Mouse (Mus musculus) stomach, embryonic 14.5 days (tissue): ENCODE results near the gene Pafah1b3. TPM values are rescaled to one million over a fixed set of nuclear protein-coding genes. Genes with fewer than 3 reads are reported as not detected.

Experiments used
- ATAC-seq: fragments of 200-750 bp; cut with Nextera tagmentation; 2 replicates; pipeline ENCODE4 v1.8.0; 2017; ENCODE audit warnings: low read depth, moderate TSS enrichment; ENCODE audit not compliant: insufficient number of reproducible peaks, insufficient read depth, low FRiP score
- H3K27ac ChIP-seq: fragments of 300-500 bp; sonication (generic); 2 replicates; pipeline ENCODE4 v1.5.1; 2014; ENCODE audit warnings: mild to moderate bottlenecking, low read length, moderate library complexity, mixed read lengths
- H3K27me3 ChIP-seq: fragments of 300-500 bp; sonication (generic); 2 replicates; pipeline ENCODE4 v1.6.1; 2014; ENCODE audit warnings: low read length, control low read depth, mixed read lengths; ENCODE audit not compliant: control insufficient read depth, insufficient read depth
- H3K36me3 ChIP-seq: fragments of 300-500 bp; sonication (generic); 2 replicates; pipeline ENCODE4 v1.6.1; 2014; ENCODE audit warnings: mild to moderate bottlenecking, control low read depth, low read length, moderate library complexity, mixed read lengths; ENCODE audit not compliant: control insufficient read depth, insufficient read depth
- H3K4me1 ChIP-seq: fragments of 300-500 bp; sonication (generic); 2 replicates; pipeline ENCODE4 v1.6.1; 2014; ENCODE audit warnings: low read length, control low read depth, mixed read lengths; ENCODE audit not compliant: control insufficient read depth, insufficient read depth
- H3K4me2 ChIP-seq: fragments of 300-500 bp; sonication (generic); replicated peaks from 2 replicates; pipeline ENCODE4 v1.6.1; 2014; ENCODE audit warnings: low read depth, low read length, control low read depth
- H3K4me3 ChIP-seq: fragments of 300-500 bp; sonication (generic); 2 replicates; pipeline ENCODE4 v1.5.1; 2014; ENCODE audit warnings: low read depth, low read length, control low read depth
- H3K9ac ChIP-seq: fragments of 300-500 bp; sonication (generic); replicated peaks from 2 replicates; pipeline ENCODE4 v1.6.1; 2014; ENCODE audit warnings: low read depth, mild to moderate bottlenecking, control low read depth, low read length, moderate library complexity, mixed read lengths
- H3K9me3 ChIP-seq: fragments of 300-500 bp; sonication (generic); 2 replicates; pipeline ENCODE4 v1.6.1; 2016; ENCODE audit warnings: low read depth, low read length, control low read depth; ENCODE audit not compliant: control insufficient read depth
- WGBS: fragments of 180-500 bp; shearing (Covaris S2); extraction: QIAGEN DNeasy Blood & Tissue Kit; methylation state at CpG from one replicate; pipeline ENCODE4 v1.1.7; 2014; 5-methylcytosine and 5-hydroxymethylcytosine counted together
- polyA plus RNA-seq: library from polyadenylated mRNA; unstranded; fragments of >200 nt; fragmentation: Nextera tagmentation; extraction: Ambion mirVana; gene quantifications from 2 replicates; pipeline ENCODE4 v1.2.1, GENCODE M21; 2014

Pafah1b3 gene
- polyA plus RNA-seq, 1 experiment from 2014 or later, result 284 TPM

DNA sequence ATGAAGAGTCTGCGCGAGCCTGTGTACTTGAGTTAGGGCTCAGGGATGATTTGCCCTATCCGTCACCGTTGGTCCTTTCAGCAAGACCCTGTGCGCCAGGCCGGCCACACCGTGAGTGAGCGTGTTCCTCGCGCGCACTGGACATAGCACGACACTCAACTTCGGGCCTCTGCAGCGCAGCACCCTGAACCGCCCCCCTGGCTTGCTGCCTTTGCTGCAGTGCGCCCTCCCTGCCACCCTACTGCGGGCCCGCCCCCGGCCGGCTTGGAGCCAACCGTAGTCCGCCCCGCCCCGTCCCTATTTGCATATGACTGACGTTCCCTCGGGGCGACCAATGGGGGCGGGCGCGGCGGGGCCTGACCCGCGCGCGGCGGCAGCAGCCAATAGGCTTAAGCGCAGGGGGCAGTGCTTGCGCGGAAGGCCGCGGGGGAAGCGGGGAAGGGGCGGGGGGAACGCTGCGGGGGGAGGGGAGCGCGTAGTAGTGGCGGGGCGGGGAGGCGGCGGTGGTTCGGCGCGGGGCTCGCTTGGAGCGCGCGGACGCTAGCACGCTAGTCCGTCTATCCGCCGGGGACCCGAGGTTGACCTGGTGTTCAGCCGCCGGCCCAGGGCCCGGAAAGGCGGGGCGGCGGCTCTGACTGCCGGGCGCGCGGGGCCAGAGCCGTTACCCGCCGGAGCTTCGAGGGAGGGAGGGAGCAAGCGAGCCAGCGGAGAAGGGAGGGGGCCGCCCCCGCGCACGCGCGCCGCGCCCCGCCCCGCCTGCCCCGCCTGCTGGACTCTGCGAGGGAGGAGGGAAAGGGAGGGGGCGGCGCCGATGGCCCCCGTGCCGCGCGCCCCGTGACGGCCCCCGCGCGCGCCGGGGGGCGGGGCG lies 15.8 kb downstream of the Pafah1b3 start:
- H3K4me1 ChIP-seq, result peaks cover 50% of the 10 kb centered on the region
- ATAC-seq, result peak; percentile 78
- 2% methylated on average over 70 of the region's 108 CpGs for WGBS

DNA sequence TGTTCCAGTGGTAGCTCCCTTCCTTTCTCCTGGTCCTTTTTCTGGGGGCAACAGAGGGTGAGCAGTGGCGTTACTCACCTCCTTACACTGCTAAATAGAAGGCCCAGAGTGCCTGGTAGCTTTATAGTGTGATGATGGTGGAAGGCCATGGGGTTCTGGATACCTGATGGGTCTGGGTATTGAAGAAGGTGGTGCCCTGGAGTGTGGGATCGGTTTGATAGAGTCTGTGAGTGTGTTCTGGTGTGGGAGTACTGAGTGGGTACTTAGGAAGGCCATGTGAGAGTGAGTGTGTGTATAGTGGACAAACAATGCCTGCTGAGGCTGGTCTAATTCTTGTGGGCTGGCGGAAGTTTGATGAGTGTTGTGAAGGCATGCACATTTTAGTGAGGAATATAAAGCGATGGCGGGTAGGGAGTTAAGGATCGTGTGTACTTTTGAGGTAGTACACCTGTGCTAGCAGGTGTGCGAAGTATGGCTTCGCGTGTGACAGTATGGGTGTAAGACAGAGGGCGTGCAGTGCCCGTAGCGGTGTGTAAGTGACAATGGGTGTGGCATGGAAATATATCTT lies 16.5 kb downstream of the Pafah1b3 start:
- Histone ChIP-seq H3K4me3 (peak overlapping the region; percentile 86), H3K4me1 (peaks cover 55% of the 10 kb centered on the region), H3K27me3 (no peaks in the 10 kb centered on the region), H3K9ac (peak overlapping the region; percentile 22; the same call in 1 of the 2 replicates), H3K9me3 (no peaks in the 10 kb centered on the region), H3K27ac (peak overlapping the region; percentile 99), H3K4me2 (peak overlapping the region; percentile 71), H3K36me3 (peaks cover 18% of the 10 kb centered on the region)
- 0 out of 2 replicates have a peak, but pooled peaks have one; percentile 0 for ATAC-seq
- WGBS, result 10% methylated on average over 12 of the region's 12 CpGs

More for the DNA sequence above, 15.8 kb downstream of the Pafah1b3 start:
- Histone ChIP-seq H3K9me3 (no peaks in the 10 kb centered on the region), H3K9ac (peak overlapping the region; percentile 59), H3K27ac (peak overlapping the region; percentile 99), H3K27me3 (no peaks in the 10 kb centered on the region), H3K4me2 (peak overlapping the region; percentile 82), H3K4me3 (peak overlapping the region; percentile 86), H3K36me3 (peaks cover 25% of the 10 kb centered on the region)

DNA sequence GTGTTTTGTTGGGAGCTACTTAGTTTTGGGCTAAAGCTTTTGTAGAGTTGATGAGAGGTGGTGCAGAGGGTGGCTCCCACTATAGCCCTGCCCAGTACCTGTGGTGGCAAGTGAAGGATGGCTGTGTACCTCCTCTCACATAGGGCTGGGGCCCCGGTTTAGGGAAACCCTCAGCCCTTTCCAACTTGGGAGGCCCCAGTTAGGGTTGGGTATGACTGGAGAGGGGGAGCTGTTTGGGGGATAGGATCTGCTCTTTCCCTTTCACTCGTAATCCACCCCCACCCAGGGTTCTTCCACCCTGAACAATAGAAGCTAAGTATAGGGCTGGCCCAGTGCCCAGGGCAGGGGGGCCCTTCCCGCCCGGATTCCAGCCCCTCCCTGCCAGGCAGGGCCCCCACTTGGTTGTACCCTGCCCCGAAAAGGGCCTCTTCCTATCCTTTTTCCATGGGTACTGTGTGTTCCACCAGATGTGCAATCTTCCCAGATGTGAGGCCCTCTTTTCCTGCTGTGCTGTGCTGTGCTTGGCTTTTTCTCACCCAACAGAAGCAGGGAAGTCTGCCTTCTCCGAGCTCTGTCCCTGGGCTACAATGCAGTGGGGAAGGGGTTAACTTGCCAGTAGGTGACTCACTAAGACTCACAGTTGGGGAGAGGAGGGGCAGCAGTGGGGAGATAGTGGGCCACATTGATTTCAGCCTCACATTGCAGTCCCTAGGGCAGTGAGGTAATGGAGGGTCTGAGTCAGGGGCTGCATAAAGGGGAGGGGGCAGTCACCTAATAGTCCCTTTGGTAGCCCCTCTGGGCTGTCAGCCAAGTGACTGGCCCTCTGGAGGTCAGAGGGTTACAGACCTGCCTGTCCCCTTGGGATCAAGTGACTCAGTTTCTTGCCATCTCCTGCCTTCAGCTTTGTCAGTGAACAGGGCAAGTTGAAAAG lies 17.7 kb downstream of the Pafah1b3 start:
- Histone ChIP-seq H3K4me3 (peak overlapping the region; percentile 86), H3K36me3 (peaks cover 6% of the 10 kb centered on the region), H3K4me1 (peaks cover 65% of the 10 kb centered on the region), H3K9ac (peak overlapping the region; percentile 68), H3K4me2 (peak overlapping the region; percentile 71), H3K27me3 (no peaks in the 10 kb centered on the region), H3K27ac (peak overlapping the region; percentile 99), H3K9me3 (no peaks in the 10 kb centered on the region)
- 0% methylated on average over 6 of the region's 6 CpGs for WGBS
- ATAC-seq, result peak; percentile 31

DNA sequence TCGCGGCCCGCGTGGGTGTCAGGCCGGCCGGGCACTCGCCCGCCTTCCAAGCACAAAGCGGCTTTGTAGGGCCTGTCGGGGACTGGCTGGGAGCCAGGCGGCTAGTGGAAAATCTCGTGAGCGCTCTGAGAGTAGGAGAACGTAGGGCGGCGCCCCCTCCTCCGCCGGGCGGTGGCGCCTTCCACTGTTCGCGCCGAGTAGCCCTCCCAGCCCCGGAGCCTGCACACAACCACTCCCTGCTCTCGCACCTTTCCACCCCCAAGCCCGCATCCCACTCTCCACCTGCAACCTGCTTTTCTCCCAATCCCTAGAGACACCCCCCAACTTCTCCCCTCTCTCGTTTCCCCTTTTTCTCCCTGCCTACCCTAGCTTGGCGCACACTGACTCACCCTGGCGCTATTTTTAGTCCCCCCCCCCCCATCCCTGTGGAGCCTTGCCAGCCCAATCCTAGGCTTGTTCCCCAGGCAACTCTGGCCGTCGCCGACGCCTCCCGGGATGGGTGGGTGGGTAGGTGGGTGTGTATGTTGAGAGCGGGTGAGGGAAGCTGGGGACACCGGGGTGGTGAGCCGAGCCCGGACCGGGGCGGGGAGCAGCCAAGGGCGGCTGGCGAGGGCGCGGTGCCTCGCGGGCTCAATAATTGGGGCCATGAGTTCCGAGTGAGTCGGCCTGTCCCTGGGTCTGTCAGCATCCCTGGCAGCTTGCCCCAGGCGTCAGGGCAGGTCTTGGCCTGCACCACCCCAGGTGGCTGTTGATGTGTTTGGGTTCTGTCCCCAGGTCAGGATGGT lies 18.5 kb downstream of the Pafah1b3 start:
- Histone ChIP-seq H3K36me3 (no peaks in the 10 kb centered on the region; the same call in 1 of the 2 replicates), H3K9ac (peak overlapping the region; percentile 68), H3K4me1 (peaks cover 61% of the 10 kb centered on the region), H3K27ac (peak overlapping the region; percentile 99), H3K9me3 (no peaks in the 10 kb centered on the region), H3K4me3 (peak overlapping the region; percentile 86), H3K4me2 (peak overlapping the region; percentile 71), H3K27me3 (no peaks in the 10 kb centered on the region)
- ATAC-seq, result peak; percentile 47
- WGBS, result under 1% methylated on average over 46 of the region's 49 CpGs

DNA sequence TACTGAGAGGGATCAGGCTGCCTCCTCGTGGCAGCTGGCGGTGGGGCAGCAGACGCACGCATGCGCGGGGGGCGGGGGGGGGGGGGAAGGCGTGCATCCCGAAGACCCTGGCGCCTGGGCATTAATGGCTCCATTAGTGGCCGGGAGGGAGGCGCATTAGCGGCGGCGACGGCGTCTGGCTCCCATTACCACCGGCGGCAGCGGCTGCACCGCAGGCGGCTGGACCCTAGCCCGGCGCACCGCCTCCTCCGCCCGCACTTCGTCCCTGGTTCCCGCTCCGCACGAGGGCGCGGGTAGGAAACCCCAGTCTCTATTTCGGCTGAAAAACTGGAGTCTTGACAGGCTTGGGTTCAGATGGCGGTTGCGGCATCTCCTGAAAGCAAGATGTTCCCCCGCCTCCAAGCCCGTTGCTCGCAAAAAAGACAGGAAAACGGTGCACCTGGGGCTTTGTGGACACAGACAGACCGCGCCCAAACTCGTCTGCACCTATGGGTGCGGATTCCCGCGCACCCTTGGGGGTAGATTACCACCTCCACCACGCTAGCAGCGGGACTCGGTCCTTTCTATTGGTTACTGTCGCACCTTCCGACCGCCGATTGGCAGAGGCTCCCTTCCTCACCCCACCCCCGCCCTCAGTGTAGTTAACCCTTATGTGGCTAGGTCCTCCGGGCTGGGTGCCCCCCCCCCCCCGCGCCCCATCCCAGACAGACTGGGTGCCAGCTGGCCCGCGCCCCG lies 19.3 kb downstream of the Pafah1b3 start:
- Histone ChIP-seq H3K36me3 (peaks cover 2% of the 10 kb centered on the region), H3K4me1 (peaks cover 53% of the 10 kb centered on the region), H3K9ac (peak overlapping the region; percentile 68), H3K4me2 (peak overlapping the region; percentile 71), H3K4me3 (peak overlapping the region; percentile 86), H3K27ac (peak overlapping the region; percentile 99), H3K27me3 (no peaks in the 10 kb centered on the region), H3K9me3 (no peaks in the 10 kb centered on the region)
- WGBS, result under 1% methylated on average over 59 of the region's 60 CpGs
- peak; percentile 61 for ATAC-seq

DNA sequence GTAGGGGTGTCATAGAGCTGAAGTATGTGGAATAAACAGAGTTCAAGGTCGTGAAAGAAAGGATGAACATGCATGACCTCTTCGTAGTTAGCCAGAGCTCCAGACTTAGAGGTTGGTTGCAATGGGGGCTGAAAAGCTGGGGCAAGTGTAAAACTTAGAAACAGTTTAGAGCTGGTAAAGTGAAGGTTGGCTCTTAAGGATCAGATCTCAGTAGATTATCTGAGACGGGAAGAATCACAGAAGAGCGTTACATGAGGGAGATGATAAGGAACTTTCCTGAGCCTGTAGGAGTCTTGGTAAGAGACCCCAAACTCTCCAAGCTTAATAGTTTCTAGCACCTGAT lies 19.8 kb downstream of the Pafah1b3 start:
- Histone ChIP-seq H3K9ac (peak overlapping the region; percentile 40), H3K27ac (peak overlapping the region; percentile 99), H3K4me1 (peaks cover 48% of the 10 kb centered on the region), H3K27me3 (no peaks in the 10 kb centered on the region), H3K4me3 (peak overlapping the region; percentile 86), H3K4me2 (peak overlapping the region; percentile 71), H3K36me3 (peaks cover 4% of the 10 kb centered on the region), H3K9me3 (no peaks in the 10 kb centered on the region)
- no peak for ATAC-seq
- WGBS, result 9% methylated on average over 4 of the region's 4 CpGs

DNA sequence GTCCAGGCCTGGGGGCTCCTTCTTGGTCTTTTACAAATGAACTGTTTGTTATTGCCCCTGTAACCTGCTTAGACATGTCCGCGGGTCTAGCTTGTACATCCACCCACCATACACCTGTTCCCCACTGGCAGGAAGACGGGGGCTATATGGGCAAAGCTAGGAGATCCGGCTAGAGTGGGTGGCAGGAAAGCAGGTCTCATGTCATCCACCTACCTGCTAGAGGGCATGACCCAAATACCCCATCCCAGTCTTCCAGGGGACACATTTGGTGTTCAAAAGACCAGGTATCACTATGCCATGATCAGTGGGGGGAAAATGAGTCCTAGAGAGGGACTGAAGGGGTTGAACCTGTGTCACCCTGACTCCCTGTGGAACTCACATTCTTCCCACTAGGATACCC lies 20.4 kb downstream of the Pafah1b3 start:
- Histone ChIP-seq H3K4me1 (peaks cover 48% of the 10 kb centered on the region), H3K4me2 (peak overlapping the region; percentile 71), H3K27ac (peak overlapping the region; percentile 99), H3K36me3 (peaks cover 8% of the 10 kb centered on the region), H3K27me3 (no peaks in the 10 kb centered on the region), H3K4me3 (peak overlapping the region; percentile 86), H3K9ac (peak overlapping the region; percentile 40), H3K9me3 (no peaks in the 10 kb centered on the region)
- 66% methylated on average over 4 of the region's 4 CpGs for WGBS
- ATAC-seq, result no peak
